Mouse (Mus musculus): ENCODE measurements around the gene Atad2b.

- TF ChIP-seq CTCF (IDR thresholded peaks at IDR 0.05; ENCODE audit: control insufficient read depth, insufficient read depth, insufficient read length) (no peak), MYOG (IDR thresholded peaks at IDR 0.05; ENCODE audit: control insufficient read depth, extremely low read depth, insufficient read length) (no peak), MYOD1 (IDR thresholded peaks at IDR 0.05; ENCODE audit: control insufficient read depth, insufficient read length, low read depth) (no peak), CEBPB (IDR thresholded peaks at IDR 0.05; ENCODE audit: low read depth) (no peak), USF1 (IDR thresholded peaks at IDR 0.05; ENCODE audit: low read depth) (no peak)
These were observed 88.2 kb downstream of the Atad2b start for GRCm38 (mm10) chr12:5005338-5005737.
